Comparison of ENCODE assay signal across 16 mouse cellular contexts in the genomic region with DNA sequence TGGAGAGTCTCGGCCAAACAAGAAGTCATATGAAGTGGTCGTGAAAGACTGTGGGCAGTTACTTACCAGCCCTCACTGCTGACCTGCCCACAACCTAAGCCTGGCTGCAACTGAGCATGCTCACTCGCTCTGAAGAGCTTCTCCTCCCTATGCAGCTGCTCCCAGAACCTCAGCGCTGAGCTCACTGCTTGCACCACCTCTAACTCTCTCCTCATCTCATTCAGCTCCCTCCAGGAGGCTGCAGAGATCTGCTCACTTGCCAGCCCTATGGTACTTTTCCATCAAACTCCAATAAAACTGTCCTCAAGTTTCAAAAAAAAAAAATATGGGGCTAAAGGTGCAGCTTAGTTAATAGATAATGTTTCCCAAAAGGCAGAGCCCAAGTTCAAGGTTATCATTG.
DNase-seq lines count a peak whose midpoint lies in the region; ATAC-seq lines count a peak whose summit lies in the region.
"Had no signal": no experiment of that assay in that cellular context is flagged by ENCODE, and none has a peak within 500 bp of the region (broad histone marks: within the 10 kb centered on the region; RNA-seq: fewer than 3 reads in every experiment).

No protein-coding gene starts in this region.

- 56% methylated on average over 4 of the region's 4 CpGs for WGBS in midbrain, embryonic 11.5 days
- 62% methylated on average over 4 of the region's 4 CpGs for WGBS in midbrain, embryonic 14.5 days
- 44% methylated on average over 4 of the region's 4 CpGs for WGBS in intestine, embryonic 16.5 days

- no peak overlapping the region for H3K9ac ChIP-seq in midbrain, embryonic 11.5 days (ENCODE audit: low read length)
- H3K9ac ChIP-seq in midbrain, embryonic 14.5 days (replicated peaks; ENCODE audit: low read length) = no peak overlapping the region
- H3K9ac ChIP-seq in intestine, embryonic 16.5 days (ENCODE audit: low read depth, low read length) = no peak overlapping the region
- H3K9ac ChIP-seq: forebrain, embryonic 13.5 days; hindbrain, embryonic 12.5 days; midbrain, embryonic 12.5 days had no signal

- no peaks in the 10 kb centered on the region for H3K4me1 ChIP-seq in midbrain, embryonic 11.5 days (ENCODE audit: control insufficient read depth, insufficient read depth, low read length)
- no peaks in the 10 kb centered on the region for H3K4me1 ChIP-seq in midbrain, embryonic 14.5 days (ENCODE audit: control insufficient read depth, insufficient read depth, low read length)
- H3K4me1 ChIP-seq in intestine, embryonic 16.5 days (ENCODE audit: control insufficient read depth, insufficient read depth, low read length) = peaks cover 4% of the 10 kb centered on the region
- H3K4me1 ChIP-seq: forebrain, embryonic 13.5 days; hindbrain, embryonic 12.5 days; midbrain, embryonic 12.5 days had no signal

- no peak overlapping the region for H3K27ac ChIP-seq in midbrain, embryonic 11.5 days (ENCODE audit: low read depth, low read length)
- H3K27ac ChIP-seq in midbrain, embryonic 14.5 days (replicated peaks; ENCODE audit: low read depth, low read length) = no peak overlapping the region
- no peak overlapping the region for H3K27ac ChIP-seq in intestine, embryonic 16.5 days (ENCODE audit: low read length)
- H3K27ac ChIP-seq: forebrain, embryonic 13.5 days; hindbrain, embryonic 12.5 days; kidney, postnatal 0 days; midbrain, embryonic 12.5 days had no signal

- no peak overlapping the region for H3K4me3 ChIP-seq in midbrain, embryonic 11.5 days (ENCODE audit: low read depth, low read length)
- H3K4me3 ChIP-seq in midbrain, embryonic 14.5 days (replicated peaks; ENCODE audit: low read depth, low read length) = no peak overlapping the region
- H3K4me3 ChIP-seq in intestine, embryonic 16.5 days (ENCODE audit: low read length) = no peak overlapping the region
- H3K4me3 ChIP-seq: forebrain, embryonic 13.5 days; hindbrain, embryonic 12.5 days; midbrain, embryonic 12.5 days had no signal

- no peaks in the 10 kb centered on the region for H3K27me3 ChIP-seq in midbrain, embryonic 11.5 days (ENCODE audit: control insufficient read depth, insufficient read depth, low read length)
- no peaks in the 10 kb centered on the region for H3K27me3 ChIP-seq in midbrain, embryonic 14.5 days (ENCODE audit: control insufficient read depth, insufficient read depth, low read length)
- H3K27me3 ChIP-seq in intestine, embryonic 16.5 days (replicated peaks; ENCODE audit: control insufficient read depth, insufficient read depth, low read length) = no peaks in the 10 kb centered on the region
- H3K27me3 ChIP-seq: forebrain, embryonic 13.5 days; hindbrain, embryonic 12.5 days; midbrain, embryonic 12.5 days had no signal

- H3K9me3 ChIP-seq in midbrain, embryonic 11.5 days (ENCODE audit: control insufficient read depth, low read length) = no peaks in the 10 kb centered on the region
- H3K9me3 ChIP-seq in midbrain, embryonic 14.5 days (ENCODE audit: control insufficient read depth, low read length) = no peaks in the 10 kb centered on the region
- no peaks in the 10 kb centered on the region for H3K9me3 ChIP-seq in intestine, embryonic 16.5 days (ENCODE audit: control insufficient read depth, low read length)
- H3K9me3 ChIP-seq: forebrain, embryonic 13.5 days; G1E; hindbrain, embryonic 12.5 days; midbrain, embryonic 12.5 days had no signal

- DNase-seq in kidney, adult 8-10 months = peak; percentile 60 to 68
- no peak for DNase-seq in kidney, postnatal 4 days
- peak; percentile 72 for DNase-seq in midbrain, embryonic 11.5 days (ENCODE audit: low spot score, missing footprints)
- no peak for DNase-seq in midbrain, embryonic 14.5 days
- no peak for DNase-seq in left cerebral cortex, postnatal 4 days
- DNase-seq in right cerebral cortex, adult 18-20 months = no peak
- DNase-seq: cerebellum, postnatal 14 days; gastrocnemius, postnatal 25 days; heart, postnatal 10 days; thymus, adult 18-20 months had no signal

- H3K4me2 ChIP-seq in midbrain, embryonic 11.5 days = no peak overlapping the region
- H3K4me2 ChIP-seq in midbrain, embryonic 14.5 days (ENCODE audit: low read length) = no peak overlapping the region
- H3K4me2 ChIP-seq in intestine, embryonic 16.5 days (ENCODE audit: low read depth, low read length) = no peak overlapping the region
- H3K4me2 ChIP-seq: forebrain, embryonic 13.5 days; hindbrain, embryonic 12.5 days; midbrain, embryonic 12.5 days had no signal

- no peaks in the 10 kb centered on the region for H3K36me3 ChIP-seq in midbrain, embryonic 11.5 days (ENCODE audit: control insufficient read depth, insufficient read depth, low read length)
- no peaks in the 10 kb centered on the region for H3K36me3 ChIP-seq in midbrain, embryonic 14.5 days (ENCODE audit: control insufficient read depth, insufficient read depth, low read length)
- H3K36me3 ChIP-seq in intestine, embryonic 16.5 days (ENCODE audit: control insufficient read depth, insufficient read depth, low read length) = no peaks in the 10 kb centered on the region
- H3K36me3 ChIP-seq: G1E; hindbrain, embryonic 12.5 days; midbrain, embryonic 12.5 days had no signal

- intact Hi-C loops in left cerebral cortex, postnatal 4 days (cut with DNase I) = no loop called here

- ATAC-seq in midbrain, embryonic 11.5 days (ENCODE audit: low FRiP score) = no peak
- ATAC-seq in midbrain, embryonic 14.5 days (ENCODE audit: low FRiP score, low TSS enrichment) = no peak
- peak; percentile 53; the same call in 1 of the 2 replicates for ATAC-seq in intestine, embryonic 16.5 days
- ATAC-seq: forebrain, embryonic 13.5 days had no signal

Comparison
In these comparisons a context has a peak if more than half of its experiments do, and no peak if none do; other contexts are left out.
1. DNase-seq: peak in kidney, adult 8-10 months (2 of 2) and midbrain, embryonic 11.5 days (single experiment); none in kidney, postnatal 4 days (0 of 2), midbrain, embryonic 14.5 days (single experiment), left cerebral cortex, postnatal 4 days (single experiment) and right cerebral cortex, adult 18-20 months (single experiment).